Mouse (Mus musculus) adrenal gland, postnatal 36 days (tissue): Measurements from ENCODE around the gene Lancl2. TPM values are rescaled to one million over a fixed set of nuclear protein-coding genes. Genes with fewer than 3 reads are reported as not detected.

ENCODE experiments used
- DNase-seq, 2 experiments: peaks; one replicate each; pipeline ENCODE4 v3.0.0; 2021; ENCODE audit warnings: mixed read lengths in 1 of 2
- total RNA-seq, 2 experiments: library from RNA; stranded (reverse); gene quantifications; 2 replicates each; pipeline ENCODE4 v1.2.3; 2021

The Lancl2 gene
- total RNA-seq, 2 experiments from 2014 or later, result 15.1 to 21.3 TPM

DNA sequence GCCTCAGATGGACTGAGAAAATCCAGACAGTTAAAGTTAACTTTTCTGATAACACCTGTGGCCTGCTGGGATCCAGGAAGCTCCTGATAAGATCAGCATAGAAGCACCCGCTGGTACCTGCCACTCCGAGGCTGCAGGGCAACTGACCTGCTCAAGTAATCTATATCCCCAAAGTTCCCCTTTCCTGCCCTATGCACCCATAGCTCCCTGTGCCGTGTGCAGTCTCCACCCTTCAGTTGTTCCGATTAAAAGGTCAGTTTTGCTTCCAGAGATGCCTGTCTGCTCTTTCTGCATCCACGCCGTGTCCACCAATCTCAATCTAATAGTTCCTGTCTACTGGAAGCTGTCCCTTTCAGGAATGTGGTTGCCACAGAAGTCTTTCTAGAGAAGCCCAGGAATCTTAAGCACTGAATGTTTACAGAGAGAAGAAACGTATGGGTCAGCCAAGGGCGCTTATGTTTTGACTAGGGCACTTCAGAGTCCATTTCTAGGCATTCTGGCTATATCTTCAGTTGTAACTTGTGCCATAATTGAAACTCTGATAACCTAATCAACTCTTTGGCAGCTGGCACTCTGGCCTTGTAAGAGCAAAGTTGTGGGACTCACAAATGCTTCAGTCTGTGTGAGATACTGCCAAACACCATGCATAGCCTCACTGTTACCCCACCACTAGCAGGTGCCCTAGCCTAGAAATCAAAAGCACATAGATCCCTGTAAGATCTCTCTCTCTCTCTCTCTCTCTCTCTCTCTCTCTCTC lies 65.0 kb downstream of the Lancl2 start:
- no peak for DNase-seq

- DNase-seq, result no peak
These were observed 66.7 kb downstream of the Lancl2 start for GRCm38 (mm10) chr6:57768948-57769525.

DNA sequence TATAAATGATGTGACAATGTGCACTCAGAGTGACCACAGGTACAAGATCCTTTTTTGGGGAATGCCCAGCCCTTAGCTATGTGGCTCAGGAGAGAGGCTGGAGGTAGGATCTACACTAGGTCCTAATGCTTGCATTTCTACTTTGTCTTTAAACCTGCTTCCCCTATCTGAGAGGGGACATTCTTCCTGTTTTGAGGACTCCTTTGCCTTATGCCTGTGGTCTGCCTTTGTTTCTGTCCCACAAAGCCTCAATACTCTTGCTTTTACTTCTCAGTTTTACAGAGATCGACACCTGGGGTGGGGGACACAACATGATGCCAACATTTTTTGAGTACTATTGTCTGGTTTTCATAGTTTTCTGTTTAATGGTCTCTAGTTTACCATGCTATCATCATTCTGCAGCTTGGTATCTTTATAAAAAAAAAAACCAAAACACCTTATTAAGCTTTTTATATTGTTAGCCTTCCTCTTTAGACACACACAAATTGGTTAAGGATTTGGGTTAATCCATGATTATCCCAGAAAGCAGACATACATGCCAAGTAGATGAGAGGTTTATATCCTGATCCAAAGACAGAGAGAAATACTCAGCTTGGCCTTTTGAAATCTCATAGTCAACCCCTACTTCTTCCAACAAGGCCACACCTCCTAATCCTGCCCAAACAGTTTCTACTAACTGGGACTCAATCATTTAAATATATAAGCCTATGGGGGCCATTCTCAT lies 68.3 kb downstream of the Lancl2 start:
- DNase-seq, result no peak

DNA sequence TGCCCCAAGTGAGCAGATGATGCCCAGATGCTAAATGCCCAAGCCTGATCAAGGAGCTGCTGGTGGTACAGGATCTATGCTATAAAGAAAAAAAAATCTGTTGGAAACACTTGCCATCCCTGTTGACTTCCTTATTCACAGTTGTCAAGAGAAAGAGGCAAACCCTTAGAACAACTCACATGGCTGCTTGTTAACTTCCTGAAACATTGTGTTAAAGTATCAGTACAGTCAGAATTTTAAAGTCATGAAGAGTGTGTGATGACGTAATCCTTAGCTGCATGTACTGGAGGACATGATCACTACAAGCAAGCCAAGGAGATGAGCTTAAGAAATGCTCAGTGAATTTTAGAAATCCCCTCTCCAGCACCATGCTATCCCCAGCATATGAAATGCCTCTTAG lies 71.5 kb downstream of the Lancl2 start:
- no peak for DNase-seq

DNA sequence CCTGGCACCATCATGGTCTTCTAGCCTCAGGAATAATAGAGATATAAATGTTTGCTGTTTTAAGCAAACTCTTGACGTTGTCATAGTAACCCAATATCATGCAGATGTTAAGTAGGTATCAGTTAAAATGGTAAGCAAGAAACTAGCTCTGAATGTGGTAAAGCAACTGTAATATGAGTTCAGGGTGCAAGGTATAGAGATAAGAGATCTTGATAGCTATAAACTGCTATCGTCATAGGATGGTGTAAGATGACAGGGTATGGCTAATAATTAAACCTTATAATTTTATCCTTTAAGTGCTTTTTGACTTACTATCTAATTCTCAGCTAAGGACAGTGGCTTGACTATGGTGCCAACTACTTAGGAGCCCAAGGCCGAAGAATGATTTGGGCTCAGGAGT lies 78.0 kb downstream of the Lancl2 start:
- no peak for DNase-seq

- no peak for DNase-seq
These were observed 80.3 kb downstream of the Lancl2 start for GRCm38 (mm10) chr6:57782658-57783057.

DNA sequence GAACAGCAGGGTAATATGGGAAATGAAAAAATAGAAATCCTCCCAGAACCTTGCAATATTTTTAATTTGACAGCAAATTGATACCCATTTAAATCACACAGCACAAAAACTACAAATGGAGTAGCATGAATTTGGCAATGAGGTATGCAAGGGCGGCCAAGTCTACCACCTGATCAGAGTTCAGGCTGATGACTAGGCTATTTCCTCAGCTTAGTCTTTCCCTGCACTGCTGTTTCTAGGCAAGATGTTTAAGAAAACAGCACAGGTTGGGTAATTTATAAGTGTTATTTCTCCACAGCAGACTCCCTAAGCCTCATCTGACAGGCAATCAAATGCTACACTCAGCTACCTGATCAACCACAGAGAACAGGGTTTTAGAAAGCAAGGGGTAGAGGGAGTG lies 81.9 kb downstream of the Lancl2 start:
- no peak for DNase-seq

GRCm38 (mm10) chr6:57787376-57787775 lies 85.0 kb downstream of the Lancl2 start:
- no peak for DNase-seq

Other genes starting within 250 kb of the Lancl2 start
- 10 to 100 TPM; 21.3 to 31.3 TPM for gene Ppm1k, start 167.1 kb upstream of the Lancl2 start, total RNA-seq
- gene Herc6, start 121.5 kb upstream of the Lancl2 start, total RNA-seq, result 10 to 100 TPM; 18.1 to 23.1 TPM
- gene Pyurf, start 10.5 kb upstream of the Lancl2 start, total RNA-seq, result 10 to 100 TPM; 15.7 to 16.4 TPM
- gene Vopp1, start 122.6 kb downstream of the Lancl2 start, total RNA-seq, result 10 to 100 TPM; 14.1 to 15.8 TPM
- gene Vmn1r21, start 147.8 kb downstream of the Lancl2 start, total RNA-seq, result not detected
- not detected for gene Vmn1r22, start 205.5 kb downstream of the Lancl2 start, total RNA-seq
- not detected for gene Vmn1r23, start 224.3 kb downstream of the Lancl2 start, total RNA-seq